Mouse (Mus musculus): ENCODE results near the gene Arhgef19.

The Arhgef19 gene

GRCm38 (mm10) chr4:141267250-141267649, 28.0 kb downstream of the Arhgef19 start:
- DNase-seq: no peak

GRCm38 (mm10) chr4:141267837-141268236, 28.5 kb downstream of the Arhgef19 start:
- DNase-seq: peak in 1 of 2 experiments; percentile 36

GRCm38 (mm10) chr4:141268350-141268749, 29.1 kb downstream of the Arhgef19 start:
- DNase-seq: no peak

DNA sequence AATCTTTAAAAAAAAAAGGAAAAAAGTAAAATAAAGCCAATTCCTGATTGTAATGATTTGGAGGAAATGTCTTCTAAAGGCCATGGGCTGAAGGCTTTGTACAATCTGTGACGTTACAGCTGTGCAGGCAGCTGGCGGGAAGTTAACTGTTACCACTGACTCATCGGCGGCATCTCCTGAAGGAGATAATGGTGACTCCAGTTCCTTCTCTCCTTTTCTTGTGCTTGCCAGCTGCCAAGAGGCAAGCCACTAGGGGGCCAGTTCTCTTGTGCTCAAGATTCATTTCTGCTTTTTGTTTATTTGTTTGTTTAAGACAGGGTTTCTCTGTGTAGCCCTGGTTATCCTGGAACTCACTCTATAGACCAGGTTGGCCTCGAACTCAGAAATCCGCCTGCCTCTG, 29.8 kb downstream of the Arhgef19 start:
- DNase-seq: no peak

DNA sequence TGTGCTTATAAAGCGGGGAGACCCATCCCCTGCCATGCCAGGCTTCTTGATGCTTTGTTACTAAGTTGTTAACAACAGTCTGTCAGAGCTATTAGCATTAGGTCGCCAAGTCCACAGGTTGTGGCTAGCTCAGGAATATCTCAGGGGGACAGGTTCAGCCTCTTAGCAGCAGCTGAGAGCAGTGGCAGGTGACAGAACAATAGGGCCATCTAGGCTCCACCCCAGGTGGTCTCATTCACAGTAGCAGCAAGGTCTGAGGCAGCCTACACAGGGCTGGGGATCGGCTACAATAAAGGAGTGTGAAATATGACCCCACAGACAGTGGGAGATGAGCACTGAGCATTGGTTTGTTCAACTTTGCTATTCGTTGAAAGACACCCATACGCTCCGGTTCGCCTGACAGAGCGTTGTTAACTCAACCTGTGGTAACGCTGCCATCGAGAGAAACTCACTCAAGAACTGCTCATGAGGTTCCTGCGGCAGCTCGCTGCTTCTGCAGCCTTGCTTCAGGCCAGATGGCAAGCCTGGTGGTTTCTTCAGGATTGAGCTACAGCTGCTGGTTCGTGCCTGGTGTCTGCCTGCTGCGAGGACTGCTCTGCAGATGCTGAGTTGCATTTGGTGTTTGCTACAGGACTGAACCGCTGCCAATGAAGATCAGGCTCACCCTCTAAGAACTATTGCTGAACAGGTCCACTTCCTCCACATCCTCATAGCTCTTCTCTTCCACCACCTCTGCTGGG, 31.1 kb downstream of the Arhgef19 start:
- DNase-seq: no peak

DNA sequence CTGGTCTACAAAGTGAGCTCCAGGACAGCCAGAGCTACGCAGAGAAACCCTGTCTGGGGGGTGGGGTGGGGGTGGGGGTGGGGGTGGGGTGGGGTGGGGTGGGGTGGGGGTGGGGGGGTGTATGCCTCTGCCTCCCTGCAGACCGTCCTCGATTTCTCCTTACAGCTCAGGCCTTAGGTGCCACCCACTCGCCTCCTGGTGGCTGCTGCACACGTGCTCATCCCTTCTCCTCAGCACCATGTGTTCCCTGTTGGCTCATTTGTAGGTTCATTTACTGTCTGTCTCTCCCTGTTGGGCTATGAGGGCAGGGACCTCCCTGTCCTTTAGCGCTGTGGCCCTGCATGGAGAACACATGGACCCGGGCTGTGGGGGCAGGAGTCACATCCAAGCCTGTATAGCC, 31.9 kb downstream of the Arhgef19 start:
- no peak for DNase-seq

- DNase-seq: no peak
Measured at GRCm38 (mm10) chr4:141271721-141272120, 32.4 kb downstream of the Arhgef19 start.

- DNase-seq: no peak
Measured at GRCm38 (mm10) chr4:141272878-141273277, 33.6 kb downstream of the Arhgef19 start.

- DNase-seq: peak; percentile 70 to 81
Measured at GRCm38 (mm10) chr4:141273296-141273695, 34.0 kb downstream of the Arhgef19 start.

- DNase-seq: no peak
Measured at GRCm38 (mm10) chr4:141274485-141275341, 35.4 kb downstream of the Arhgef19 start.

DNA sequence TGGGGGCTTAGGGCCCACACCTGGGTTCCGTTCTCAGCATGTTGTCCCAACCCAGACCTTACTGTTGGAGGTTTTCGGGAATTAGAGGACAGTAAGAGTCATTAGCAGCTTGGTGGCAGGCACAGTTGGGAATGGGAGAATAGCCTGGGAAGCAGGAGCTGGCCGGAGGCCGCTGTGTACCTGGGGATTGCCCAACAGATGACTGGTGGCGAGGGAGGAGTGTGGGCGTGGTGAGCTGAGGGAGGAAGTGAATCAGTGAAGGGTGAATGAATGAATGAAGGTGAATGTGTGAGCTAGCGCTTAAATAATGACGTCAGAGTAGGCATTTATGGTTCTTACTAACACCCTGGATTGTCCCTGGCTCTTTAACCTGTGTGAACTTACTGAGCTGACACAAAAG, 37.9 kb downstream of the Arhgef19 start:
- no peak for DNase-seq

DNA sequence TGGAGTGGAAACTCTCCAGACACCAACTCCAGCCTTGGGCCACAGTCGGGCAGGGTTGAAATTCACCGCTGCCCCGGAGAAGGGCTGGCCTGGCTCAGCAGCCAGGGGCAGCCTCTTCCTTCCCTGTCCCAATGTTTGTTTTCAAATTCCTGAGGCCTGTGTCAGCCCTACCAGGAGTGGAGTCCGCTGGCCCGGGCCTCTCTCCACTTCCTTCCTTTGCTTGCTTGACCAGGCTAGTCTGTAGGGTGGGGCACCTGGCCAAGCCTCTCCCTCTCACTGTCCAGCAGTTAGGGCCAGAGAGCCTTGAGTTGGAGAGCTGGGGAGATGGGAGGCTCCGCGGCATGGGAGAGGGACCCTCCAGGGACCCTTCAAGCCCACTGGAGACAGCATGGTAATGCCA, 38.9 kb downstream of the Arhgef19 start:
- DNase-seq: no peak

- no peak for DNase-seq
Measured at GRCm38 (mm10) chr4:141279327-141279726, 40.0 kb downstream of the Arhgef19 start.

DNA sequence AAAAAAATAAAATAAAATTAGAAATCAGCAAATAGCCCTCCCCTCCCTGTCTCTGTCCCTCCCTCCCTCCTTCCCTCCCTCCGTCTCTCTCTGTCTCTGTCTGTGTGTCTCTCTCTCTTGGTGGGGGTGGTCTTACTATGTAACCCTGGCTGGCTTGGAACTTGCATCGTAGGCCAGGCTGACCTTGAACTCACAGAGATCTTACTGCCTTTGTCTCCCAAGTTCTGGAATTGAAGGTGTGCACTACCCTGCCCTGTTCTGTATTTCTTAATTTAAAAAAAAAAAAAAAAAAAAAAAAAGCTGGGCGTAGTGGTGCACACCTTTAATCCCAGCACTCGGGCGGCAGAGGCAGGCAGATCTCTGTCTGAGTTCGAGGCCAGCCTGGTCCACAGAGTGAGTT, 40.5 kb downstream of the Arhgef19 start:
- no peak for DNase-seq

- DNase-seq: no peak
Measured at GRCm38 (mm10) chr4:141280471-141280870, 41.2 kb downstream of the Arhgef19 start.

- no peak for DNase-seq
Measured at GRCm38 (mm10) chr4:141281153-141281552, 41.9 kb downstream of the Arhgef19 start.

GRCm38 (mm10) chr4:141281578-141281977, 42.3 kb downstream of the Arhgef19 start:
- no peak for DNase-seq

GRCm38 (mm10) chr4:141282087-141282486, 42.8 kb downstream of the Arhgef19 start:
- no peak for DNase-seq

GRCm38 (mm10) chr4:141282623-141283022, 43.3 kb downstream of the Arhgef19 start:
- DNase-seq: no peak

DNA sequence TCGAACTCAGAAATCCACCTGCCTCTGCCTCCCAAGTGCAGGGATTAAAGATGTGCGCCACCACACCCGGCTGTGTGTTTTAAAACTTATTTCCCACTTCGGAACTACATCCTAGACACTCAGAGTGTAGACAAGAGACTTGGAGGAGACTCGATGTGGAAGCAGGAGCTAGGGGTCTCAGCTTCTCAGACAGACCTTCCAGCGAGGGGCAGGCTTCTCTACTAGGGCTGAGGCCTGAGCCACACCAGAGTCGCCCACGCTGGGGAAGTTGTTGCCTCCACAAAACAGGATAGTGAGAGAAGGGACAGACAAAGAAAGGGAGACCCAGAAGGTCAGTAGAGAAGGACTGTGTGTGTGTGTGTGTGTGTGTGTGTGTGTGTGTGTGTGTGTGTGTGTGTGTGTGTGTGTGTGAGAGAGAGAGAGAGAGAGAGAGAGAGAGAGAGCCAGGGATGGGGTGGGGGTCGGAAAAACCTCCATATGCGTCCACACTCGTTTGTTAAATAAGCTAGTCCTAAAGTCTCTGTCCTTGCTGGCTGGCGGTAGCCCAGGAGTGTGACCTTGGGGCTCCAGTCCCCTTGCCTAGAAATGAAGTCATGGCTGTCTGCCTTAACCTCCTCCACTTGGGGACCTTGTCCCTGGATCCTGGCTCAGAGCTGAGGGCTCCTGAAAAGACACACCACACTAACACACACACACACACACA, 44.0 kb downstream of the Arhgef19 start:
- DNase-seq: no peak

DNA sequence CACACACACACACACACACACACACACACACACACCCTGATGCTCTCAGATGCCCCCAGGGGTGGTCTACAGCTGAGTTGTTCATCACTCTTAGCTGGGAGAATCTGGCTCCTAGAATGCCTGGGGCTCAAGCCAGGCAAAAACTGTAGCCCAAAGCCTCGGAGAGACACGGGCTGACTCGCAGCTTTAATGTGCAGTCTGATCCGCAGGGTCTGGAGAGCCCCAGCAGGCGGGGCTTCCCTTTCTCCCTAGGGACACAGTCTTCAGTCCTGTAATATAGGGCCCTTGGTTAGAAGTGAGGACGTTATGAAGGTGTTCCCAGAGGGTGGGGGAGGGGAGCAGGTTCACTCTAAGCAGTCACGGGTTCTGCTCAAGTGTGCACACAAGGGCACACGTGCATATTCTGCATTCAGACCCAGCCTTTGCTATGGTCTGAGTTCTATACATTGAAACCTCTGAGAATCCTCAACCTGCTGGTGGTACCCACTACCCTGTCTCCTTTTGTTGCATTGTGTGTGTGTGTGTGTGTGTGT, 44.6 kb downstream of the Arhgef19 start:
- no peak for DNase-seq

GRCm38 (mm10) chr4:141284486-141284885, 45.2 kb downstream of the Arhgef19 start:
- DNase-seq: no peak

DNA sequence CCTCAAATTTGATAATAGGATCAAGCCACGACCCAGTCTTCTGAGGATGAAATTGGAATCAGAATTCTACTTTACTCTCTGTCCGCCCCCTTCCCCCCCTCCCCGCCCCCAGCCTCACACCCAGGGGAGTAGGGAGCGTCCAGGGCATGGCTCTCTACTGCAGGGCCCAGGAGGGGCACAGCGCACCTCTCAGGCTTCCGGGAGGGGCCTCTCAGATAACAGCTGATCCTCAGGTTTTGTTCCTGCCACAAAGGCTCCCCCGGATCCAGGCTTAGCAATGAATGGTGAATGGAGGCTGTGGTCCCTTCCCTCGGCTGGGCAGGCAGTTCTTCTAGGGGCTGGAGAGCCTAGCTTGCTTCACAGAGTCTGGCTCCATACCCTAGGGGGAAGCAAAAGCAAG, 45.8 kb downstream of the Arhgef19 start:
- DNase-seq: no peak
